Mouse (Mus musculus): ENCODE measurements around the gene Creb1. TPM values are rescaled to one million over a fixed set of nuclear protein-coding genes. Genes with fewer than 3 reads are reported as not detected.

Gene Creb1
- 27.5 and 30.6 TPM in 2 replicates for polyA plus RNA-seq (2015; fragmentation: Nextera tagmentation; extraction: Ambion mirVana)

GRCm38 (mm10) chr1:64532589-64533470, at the start of gene Creb1:
Creb1 (plus strand) TSS chr1:64532645.
- under 1% methylated on average over 92 of the region's 119 CpGs for WGBS
- H3K9me3 ChIP-seq (replicated peaks; ENCODE audit: control insufficient read depth, low read length), result peaks cover 4% of the 10 kb centered on the region; the same call in 1 of the 2 replicates
- H3K27me3 ChIP-seq (ENCODE audit: control insufficient read depth, insufficient read depth, low read length), result no peaks in the 10 kb centered on the region
- peaks cover 4% of the 10 kb centered on the region; the same call in 1 of the 2 replicates for H3K36me3 ChIP-seq (ENCODE audit: control insufficient read depth, insufficient read depth, low read length)
- H3K4me2 ChIP-seq (ENCODE audit: low read depth, low read length), result peak within 1 kb of the TSS; percentile 97
- H3K9ac ChIP-seq (ENCODE audit: low read length), result peak within 1 kb of the TSS; percentile 99
- H3K4me3 ChIP-seq (replicated peaks; ENCODE audit: low read length), result peak within 1 kb of the TSS; percentile 94
- H3K27ac ChIP-seq (ENCODE audit: low read length), result peak within 1 kb of the TSS; percentile 100
- H3K4me1 ChIP-seq (ENCODE audit: control insufficient read depth, insufficient read depth, low read length), result peaks cover 11% of the 10 kb centered on the region
- ATAC-seq (ENCODE audit: insufficient read depth, low FRiP score), result peak; percentile 97

GRCm38 (mm10) chr1:64488521-64489029, 43.9 kb upstream of the Creb1 start:
- H3K4me2 ChIP-seq (ENCODE audit: low read depth, low read length), result no peak overlapping the region
- H3K4me3 ChIP-seq (replicated peaks; ENCODE audit: low read length), result no peak overlapping the region
- H3K36me3 ChIP-seq (ENCODE audit: control insufficient read depth, insufficient read depth, low read length), result no peaks in the 10 kb centered on the region
- no peak overlapping the region for H3K9ac ChIP-seq (ENCODE audit: low read length)
- H3K27me3 ChIP-seq (ENCODE audit: control insufficient read depth, insufficient read depth, low read length), result no peaks in the 10 kb centered on the region
- H3K27ac ChIP-seq (ENCODE audit: low read length), result no peak overlapping the region
- H3K4me1 ChIP-seq (ENCODE audit: control insufficient read depth, insufficient read depth, low read length), result no peaks in the 10 kb centered on the region
- ATAC-seq (ENCODE audit: insufficient read depth, low FRiP score), result no peak
- 51% methylated on average over 4 of the region's 4 CpGs for WGBS
- no peaks in the 10 kb centered on the region for H3K9me3 ChIP-seq (replicated peaks; ENCODE audit: control insufficient read depth, low read length)

- H3K4me2 ChIP-seq (ENCODE audit: low read depth, low read length), result no peak overlapping the region
- H3K27me3 ChIP-seq (ENCODE audit: control insufficient read depth, insufficient read depth, low read length), result no peaks in the 10 kb centered on the region
- no peaks in the 10 kb centered on the region for H3K4me1 ChIP-seq (ENCODE audit: control insufficient read depth, insufficient read depth, low read length)
- H3K27ac ChIP-seq (ENCODE audit: low read length), result no peak overlapping the region
- H3K4me3 ChIP-seq (replicated peaks; ENCODE audit: low read length), result no peak overlapping the region
- no peaks in the 10 kb centered on the region for H3K9me3 ChIP-seq (replicated peaks; ENCODE audit: control insufficient read depth, low read length)
- H3K36me3 ChIP-seq (ENCODE audit: control insufficient read depth, insufficient read depth, low read length), result no peaks in the 10 kb centered on the region
- no peak overlapping the region for H3K9ac ChIP-seq (ENCODE audit: low read length)
- ATAC-seq (ENCODE audit: insufficient read depth, low FRiP score), result no peak
Measured at GRCm38 (mm10) chr1:64496803-64497202, 35.6 kb upstream of the Creb1 start.

- H3K4me3 ChIP-seq (replicated peaks; ENCODE audit: low read length), result no peak overlapping the region
- no peak overlapping the region for H3K9ac ChIP-seq (ENCODE audit: low read length)
- H3K4me2 ChIP-seq (ENCODE audit: low read depth, low read length), result no peak overlapping the region
- H3K36me3 ChIP-seq (ENCODE audit: control insufficient read depth, insufficient read depth, low read length), result no peaks in the 10 kb centered on the region
- H3K27me3 ChIP-seq (ENCODE audit: control insufficient read depth, insufficient read depth, low read length), result no peaks in the 10 kb centered on the region
- no peaks in the 10 kb centered on the region for H3K4me1 ChIP-seq (ENCODE audit: control insufficient read depth, insufficient read depth, low read length)
- no peaks in the 10 kb centered on the region for H3K9me3 ChIP-seq (replicated peaks; ENCODE audit: control insufficient read depth, low read length)
- ATAC-seq (ENCODE audit: insufficient read depth, low FRiP score), result no peak
- no peak overlapping the region for H3K27ac ChIP-seq (ENCODE audit: low read length)
Measured at GRCm38 (mm10) chr1:64501382-64502140, 30.9 kb upstream of the Creb1 start.

GRCm38 (mm10) chr1:64508479-64509096, 23.9 kb upstream of the Creb1 start:
- no peak overlapping the region for H3K9ac ChIP-seq (ENCODE audit: low read length)
- no peaks in the 10 kb centered on the region for H3K27me3 ChIP-seq (ENCODE audit: control insufficient read depth, insufficient read depth, low read length)
- 79% methylated on average over 7 of the region's 7 CpGs for WGBS
- H3K9me3 ChIP-seq (replicated peaks; ENCODE audit: control insufficient read depth, low read length), result no peaks in the 10 kb centered on the region
- no peak overlapping the region for H3K27ac ChIP-seq (ENCODE audit: low read length)
- no peaks in the 10 kb centered on the region for H3K4me1 ChIP-seq (ENCODE audit: control insufficient read depth, insufficient read depth, low read length)
- H3K4me2 ChIP-seq (ENCODE audit: low read depth, low read length), result no peak overlapping the region
- H3K36me3 ChIP-seq (ENCODE audit: control insufficient read depth, insufficient read depth, low read length), result no peaks in the 10 kb centered on the region
- no peak overlapping the region for H3K4me3 ChIP-seq (replicated peaks; ENCODE audit: low read length)
- ATAC-seq (ENCODE audit: insufficient read depth, low FRiP score), result no peak

- H3K27me3 ChIP-seq (ENCODE audit: control insufficient read depth, insufficient read depth, low read length), result no peaks in the 10 kb centered on the region
- no peak overlapping the region for H3K4me2 ChIP-seq (ENCODE audit: low read depth, low read length)
- H3K27ac ChIP-seq (ENCODE audit: low read length), result no peak overlapping the region
- no peak overlapping the region for H3K9ac ChIP-seq (ENCODE audit: low read length)
- no peaks in the 10 kb centered on the region for H3K36me3 ChIP-seq (ENCODE audit: control insufficient read depth, insufficient read depth, low read length)
- ATAC-seq (ENCODE audit: insufficient read depth, low FRiP score), result no peak
- no peaks in the 10 kb centered on the region for H3K4me1 ChIP-seq (ENCODE audit: control insufficient read depth, insufficient read depth, low read length)
- H3K9me3 ChIP-seq (replicated peaks; ENCODE audit: control insufficient read depth, low read length), result no peaks in the 10 kb centered on the region
- no peak overlapping the region for H3K4me3 ChIP-seq (replicated peaks; ENCODE audit: low read length)
- WGBS, result 48% methylated on average over 1 of the region's 1 CpGs
Measured at GRCm38 (mm10) chr1:64509678-64510077, 22.8 kb upstream of the Creb1 start.

- H3K9me3 ChIP-seq (replicated peaks; ENCODE audit: control insufficient read depth, low read length), result no peaks in the 10 kb centered on the region
- 82% methylated on average over 7 of the region's 7 CpGs for WGBS
Measured at GRCm38 (mm10) chr1:64514184-64514583, 18.3 kb upstream of the Creb1 start.

GRCm38 (mm10) chr1:64516593-64516992, 15.9 kb upstream of the Creb1 start:
- H3K27me3 ChIP-seq (ENCODE audit: control insufficient read depth, insufficient read depth, low read length), result no peaks in the 10 kb centered on the region
- no peaks in the 10 kb centered on the region for H3K9me3 ChIP-seq (replicated peaks; ENCODE audit: control insufficient read depth, low read length)
- no peak overlapping the region for H3K27ac ChIP-seq (ENCODE audit: low read length)
- no peaks in the 10 kb centered on the region; the same call in 1 of the 2 replicates for H3K4me1 ChIP-seq (ENCODE audit: control insufficient read depth, insufficient read depth, low read length)
- ATAC-seq (ENCODE audit: insufficient read depth, low FRiP score), result no peak
- H3K9ac ChIP-seq (ENCODE audit: low read length), result no peak overlapping the region
- no peak overlapping the region for H3K4me2 ChIP-seq (ENCODE audit: low read depth, low read length)
- WGBS, result 71% methylated on average over 3 of the region's 3 CpGs
- H3K36me3 ChIP-seq (ENCODE audit: control insufficient read depth, insufficient read depth, low read length), result no peaks in the 10 kb centered on the region
- no peak overlapping the region for H3K4me3 ChIP-seq (replicated peaks; ENCODE audit: low read length)

More at GRCm38 (mm10) chr1:64514184-64514583, 18.3 kb upstream of the Creb1 start:
- H3K4me1 ChIP-seq (ENCODE audit: control insufficient read depth, insufficient read depth, low read length), result no peaks in the 10 kb centered on the region; the same call in 1 of the 2 replicates
- H3K36me3 ChIP-seq (ENCODE audit: control insufficient read depth, insufficient read depth, low read length), result no peaks in the 10 kb centered on the region
- ATAC-seq (ENCODE audit: insufficient read depth, low FRiP score), result no peak
- H3K4me3 ChIP-seq (replicated peaks; ENCODE audit: low read length), result no peak overlapping the region
- no peak overlapping the region for H3K27ac ChIP-seq (ENCODE audit: low read length)
- H3K9ac ChIP-seq (ENCODE audit: low read length), result no peak overlapping the region
- H3K4me2 ChIP-seq (ENCODE audit: low read depth, low read length), result no peak overlapping the region
- H3K27me3 ChIP-seq (ENCODE audit: control insufficient read depth, insufficient read depth, low read length), result no peaks in the 10 kb centered on the region
